Mouse (Mus musculus) lung, embryonic 16.5 days (tissue): ENCODE data around the gene Zbtb37. TPM values are rescaled to one million over a fixed set of nuclear protein-coding genes. Genes with fewer than 3 reads are reported as not detected.

Experiments
- ATAC-seq: fragments of 200-750 bp; cut with Nextera tagmentation; 2 replicates; pipeline ENCODE4 v1.8.0; 2017; ENCODE audit warnings: low read depth, mild to moderate bottlenecking, moderate library complexity
- H3K27ac ChIP-seq: fragments of 300-500 bp; sonication (generic); 2 replicates; pipeline ENCODE4 v1.5.1; 2014; ENCODE audit warnings: mild to moderate bottlenecking, control low read depth, low read length
- H3K27me3 ChIP-seq: fragments of 300-500 bp; sonication (generic); 2 replicates; pipeline ENCODE4 v1.6.1; 2014; ENCODE audit warnings: low read depth, low read length, mixed read lengths; ENCODE audit not compliant: control insufficient read depth, insufficient read depth
- H3K36me3 ChIP-seq: fragments of 300-500 bp; sonication (generic); 2 replicates; pipeline ENCODE4 v1.6.1; 2014; ENCODE audit warnings: low read length; ENCODE audit not compliant: control insufficient read depth, insufficient read depth
- H3K4me1 ChIP-seq: fragments of 300-500 bp; sonication (generic); replicated peaks from 2 replicates; pipeline ENCODE4 v1.6.1; 2014; ENCODE audit warnings: low read length, mixed read lengths; ENCODE audit not compliant: control insufficient read depth, insufficient read depth
- H3K4me2 ChIP-seq: fragments of 300-500 bp; sonication (generic); 2 replicates; pipeline ENCODE4 v1.6.1; 2014; ENCODE audit warnings: low read depth, low read length, control low read depth
- H3K4me3 ChIP-seq: fragments of 300-500 bp; sonication (generic); 2 replicates; pipeline ENCODE4 v1.5.1; 2014; ENCODE audit warnings: mild to moderate bottlenecking, low read length, control low read depth
- H3K9ac ChIP-seq: fragments of 300-500 bp; sonication (generic); 2 replicates; pipeline ENCODE4 v1.6.1; 2014; ENCODE audit warnings: low read length, control low read depth
- H3K9me3 ChIP-seq: fragments of 300-500 bp; sonication (generic); 2 replicates; pipeline ENCODE4 v1.6.1; 2016; ENCODE audit warnings: low read length; ENCODE audit not compliant: control insufficient read depth
- WGBS: fragments of 180-500 bp; shearing (Covaris S2); extraction: QIAGEN DNeasy Blood & Tissue Kit; methylation state at CpG from one replicate; pipeline ENCODE4 v1.1.7; 2014; 5-methylcytosine and 5-hydroxymethylcytosine counted together
- polyA plus RNA-seq: library from polyadenylated mRNA; unstranded; fragments of >200 nt; fragmentation: Nextera tagmentation; extraction: Ambion mirVana; gene quantifications from 2 replicates; pipeline ENCODE4 v1.2.1, GENCODE M21; 2015

Gene Zbtb37
- polyA plus RNA-seq, 1 experiment from 2014 or later, result 7.5 TPM

GRCm38 (mm10) chr1:161020051-161020450, 14.6 kb downstream of the Zbtb37 start:
- Histone ChIP-seq H3K4me3 (no peak overlapping the region), H3K4me1 (no peaks in the 10 kb centered on the region), H3K36me3 (peaks cover 15% of the 10 kb centered on the region), H3K27me3 (no peaks in the 10 kb centered on the region), H3K4me2 (no peak overlapping the region), H3K27ac (no peak overlapping the region), H3K9ac (no peak overlapping the region), H3K9me3 (no peaks in the 10 kb centered on the region)
- no peak for ATAC-seq
- WGBS, result 92% methylated on average over 14 of the region's 14 CpGs

GRCm38 (mm10) chr1:161016378-161016777, 18.3 kb downstream of the Zbtb37 start:
- Histone ChIP-seq H3K27me3 (no peaks in the 10 kb centered on the region), H3K4me2 (no peak overlapping the region), H3K27ac (no peak overlapping the region), H3K4me3 (no peak overlapping the region), H3K9me3 (no peaks in the 10 kb centered on the region), H3K4me1 (no peaks in the 10 kb centered on the region), H3K36me3 (peaks cover 19% of the 10 kb centered on the region), H3K9ac (no peak overlapping the region)
- ATAC-seq, result no peak
- 90% methylated on average over 2 of the region's 2 CpGs for WGBS

- H3K27me3 ChIP-seq, result no peaks in the 10 kb centered on the region
- H3K9ac ChIP-seq, result no peak overlapping the region
- no peaks in the 10 kb centered on the region for H3K4me1 ChIP-seq
- 79% methylated on average over 4 of the region's 4 CpGs for WGBS
- H3K4me3 ChIP-seq, result no peak overlapping the region
- H3K4me2 ChIP-seq, result no peak overlapping the region
- ATAC-seq, result no peak
- H3K9me3 ChIP-seq, result no peaks in the 10 kb centered on the region
- no peak overlapping the region for H3K27ac ChIP-seq
- peaks cover 4% of the 10 kb centered on the region; the same call in 1 of the 2 replicates for H3K36me3 ChIP-seq
These were observed 24.2 kb downstream of the Zbtb37 start for GRCm38 (mm10) chr1:161010436-161010835.

GRCm38 (mm10) chr1:161008038-161008437, 26.6 kb downstream of the Zbtb37 start:
- H3K36me3 ChIP-seq, result peaks cover 4% of the 10 kb centered on the region; the same call in 1 of the 2 replicates
- WGBS, result 87% methylated on average over 2 of the region's 2 CpGs
- H3K9me3 ChIP-seq, result no peaks in the 10 kb centered on the region
- no peak overlapping the region for H3K4me2 ChIP-seq
- H3K9ac ChIP-seq, result no peak overlapping the region
- no peaks in the 10 kb centered on the region for H3K4me1 ChIP-seq
- no peak for ATAC-seq
- no peak overlapping the region for H3K4me3 ChIP-seq
- no peaks in the 10 kb centered on the region for H3K27me3 ChIP-seq
- H3K27ac ChIP-seq, result no peak overlapping the region

- no peaks in the 10 kb centered on the region for H3K36me3 ChIP-seq
- 82% methylated on average over 5 of the region's 5 CpGs for WGBS
- no peak overlapping the region for H3K9ac ChIP-seq
- ATAC-seq, result no peak
- no peak overlapping the region for H3K4me3 ChIP-seq
- H3K4me1 ChIP-seq, result no peaks in the 10 kb centered on the region
- no peak overlapping the region for H3K4me2 ChIP-seq
- no peaks in the 10 kb centered on the region for H3K9me3 ChIP-seq
- H3K27ac ChIP-seq, result no peak overlapping the region
- H3K27me3 ChIP-seq, result no peaks in the 10 kb centered on the region
These were observed 28.2 kb downstream of the Zbtb37 start for GRCm38 (mm10) chr1:161006471-161006870.

GRCm38 (mm10) chr1:161005526-161005925, 29.1 kb downstream of the Zbtb37 start:
- Histone ChIP-seq H3K27me3 (no peaks in the 10 kb centered on the region), H3K4me1 (no peaks in the 10 kb centered on the region), H3K27ac (no peak overlapping the region), H3K9ac (no peak overlapping the region), H3K4me3 (no peak overlapping the region), H3K9me3 (no peaks in the 10 kb centered on the region), H3K36me3 (no peaks in the 10 kb centered on the region), H3K4me2 (no peak overlapping the region)
- WGBS, result 59% methylated on average over 3 of the region's 3 CpGs
- no peak for ATAC-seq

GRCm38 (mm10) chr1:161004942-161005341, 29.7 kb downstream of the Zbtb37 start:
- H3K27me3 ChIP-seq, result no peaks in the 10 kb centered on the region
- H3K4me1 ChIP-seq, result no peaks in the 10 kb centered on the region
- H3K27ac ChIP-seq, result no peak overlapping the region
- no peaks in the 10 kb centered on the region for H3K36me3 ChIP-seq
- no peak overlapping the region for H3K9ac ChIP-seq
- H3K4me2 ChIP-seq, result no peak overlapping the region
- no peaks in the 10 kb centered on the region for H3K9me3 ChIP-seq
- no peak for ATAC-seq
- no peak overlapping the region for H3K4me3 ChIP-seq
- WGBS, result 70% methylated on average over 4 of the region's 4 CpGs

- Histone ChIP-seq H3K4me3 (no peak overlapping the region), H3K4me1 (no peaks in the 10 kb centered on the region), H3K9ac (no peak overlapping the region), H3K36me3 (no peaks in the 10 kb centered on the region), H3K4me2 (no peak overlapping the region), H3K27me3 (no peaks in the 10 kb centered on the region), H3K27ac (no peak overlapping the region), H3K9me3 (no peaks in the 10 kb centered on the region)
- WGBS, result 76% methylated on average over 6 of the region's 6 CpGs
- ATAC-seq, result no peak
These were observed 40.8 kb downstream of the Zbtb37 start for GRCm38 (mm10) chr1:160993851-160994250.

GRCm38 (mm10) chr1:160989395-160989794, 45.3 kb downstream of the Zbtb37 start:
- no peak for ATAC-seq
- Histone ChIP-seq H3K36me3 (no peaks in the 10 kb centered on the region), H3K4me3 (no peak overlapping the region), H3K4me1 (no peaks in the 10 kb centered on the region), H3K4me2 (no peak overlapping the region), H3K9ac (no peak overlapping the region), H3K9me3 (no peaks in the 10 kb centered on the region), H3K27me3 (no peaks in the 10 kb centered on the region), H3K27ac (no peak overlapping the region)
- WGBS, result 83% methylated on average over 15 of the region's 15 CpGs
